Mouse (Mus musculus) hindbrain, embryonic 10.5 days (tissue): ENCODE measurements at regions not wholly inside any gene's neighbourhood (a gene's known extent, or its start where the extent isn't known, plus 50 kb on each side); places are given as distances from the start of the nearest gene placed in this dataset.
A peak's percentile ranks its signal among the peaks of the same experiment; 100 is the strongest.
"Not testable (repeated sequence)": the region's sequence is repeated elsewhere in the genome, so short reads cannot be mapped to it uniquely, and the experiment has no call there.

Experiments
- DNase-seq: peaks from one replicate; pipeline ENCODE4 v3.0.0-alpha.2; 2017; ENCODE audit warnings: low spot score
- H3K27ac ChIP-seq: fragments of 300-500 bp; sonication (generic); 2 replicates; pipeline ENCODE4 v1.5.1; 2016; ENCODE audit warnings: mild to moderate bottlenecking, moderate library complexity
- H3K27me3 ChIP-seq: fragments of 300-500 bp; sonication (generic); 2 replicates; pipeline ENCODE4 v1.6.1; 2016; ENCODE audit warnings: mild to moderate bottlenecking; ENCODE audit not compliant: poor library complexity, insufficient read depth, severe bottlenecking
- H3K36me3 ChIP-seq: fragments of 300-500 bp; sonication (generic); 2 replicates; pipeline ENCODE4 v1.6.1; 2016; ENCODE audit warnings: mild to moderate bottlenecking, moderate library complexity
- H3K4me1 ChIP-seq: fragments of 300-500 bp; sonication (generic); replicated peaks from 2 replicates; pipeline ENCODE4 v1.6.1; 2016; ENCODE audit warnings: mild to moderate bottlenecking
- H3K4me3 ChIP-seq: fragments of 300-500 bp; sonication (generic); 2 replicates; pipeline ENCODE4 v1.5.1; 2016; ENCODE audit warnings: mild to moderate bottlenecking, moderate library complexity
- H3K9me3 ChIP-seq: fragments of 300-500 bp; sonication (generic); 2 replicates; pipeline ENCODE4 v1.6.1; 2016; ENCODE audit warnings: mild to moderate bottlenecking, moderate library complexity
- WGBS: fragments of 180-500 bp; shearing (Covaris S2); methylation state at CpG from one replicate; pipeline ENCODE4 v1.1.7; 2016; 5-methylcytosine and 5-hydroxymethylcytosine counted together

GRCm38 (mm10) chr16:12726043-12726442 is 383.4 kb upstream of the Ercc4 start:
- DNase-seq, result no peak
- Histone ChIP-seq H3K27me3 (no peaks in the 10 kb centered on the region), H3K9me3 (no peaks in the 10 kb centered on the region), H3K27ac (no peak overlapping the region), H3K4me3 (no peak overlapping the region), H3K4me1 (no peaks in the 10 kb centered on the region), H3K36me3 (no peaks in the 10 kb centered on the region)

- WGBS, result 82% methylated on average over 2 of the region's 2 CpGs
- H3K27ac ChIP-seq, H3K9me3 ChIP-seq, H3K36me3 ChIP-seq, H3K4me3 ChIP-seq, H3K27me3 ChIP-seq, H3K4me1 ChIP-seq, DNase-seq: not testable (repeated sequence)
Observed at GRCm38 (mm10) chr16:12730167-12730730, 379.2 kb upstream of the Ercc4 start.

- Histone ChIP-seq H3K9me3 (no peaks in the 10 kb centered on the region), H3K4me1 (no peaks in the 10 kb centered on the region), H3K27ac (no peak overlapping the region), H3K36me3 (no peaks in the 10 kb centered on the region), H3K27me3 (no peaks in the 10 kb centered on the region), H3K4me3 (no peak overlapping the region)
- 97% methylated on average over 2 of the region's 2 CpGs for WGBS
- no peak for DNase-seq
Observed at GRCm38 (mm10) chr16:12731588-12731987, 377.9 kb upstream of the Ercc4 start.

DNA sequence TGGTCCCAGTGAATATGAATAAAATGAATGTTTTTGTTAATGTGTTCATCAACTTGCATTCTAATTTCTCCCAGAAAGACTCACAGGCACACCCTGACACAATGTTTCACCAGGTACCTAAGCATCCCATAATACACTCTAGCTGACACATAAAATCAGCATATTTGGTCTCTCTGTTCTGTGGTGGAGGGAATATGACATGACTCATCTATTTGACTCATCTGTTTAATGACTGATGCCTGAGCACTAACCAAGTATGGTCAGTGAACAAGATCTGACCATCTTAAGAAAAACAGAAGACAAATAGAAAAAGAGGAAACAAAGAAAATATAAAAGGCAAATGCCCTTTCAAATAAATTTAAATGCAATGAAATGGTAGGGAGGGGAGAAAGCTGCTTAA is 367.0 kb upstream of the Ercc4 start:
- DNase-seq, result no peak
- Histone ChIP-seq H3K4me1 (no peaks in the 10 kb centered on the region), H3K4me3 (no peak overlapping the region), H3K36me3 (no peaks in the 10 kb centered on the region), H3K27me3 (no peaks in the 10 kb centered on the region), H3K9me3 (no peaks in the 10 kb centered on the region), H3K27ac (no peak overlapping the region)

- no peak for DNase-seq
- 97% methylated on average over 3 of the region's 3 CpGs for WGBS
Observed at GRCm38 (mm10) chr16:12753181-12753580, 356.3 kb upstream of the Ercc4 start.

GRCm38 (mm10) chr16:12754361-12754760 is 355.1 kb upstream of the Ercc4 start:
- H3K4me3 ChIP-seq, result no peak overlapping the region
- no peaks in the 10 kb centered on the region for H3K4me1 ChIP-seq
- no peak overlapping the region for H3K27ac ChIP-seq
- no peaks in the 10 kb centered on the region for H3K27me3 ChIP-seq
- H3K36me3 ChIP-seq, result no peaks in the 10 kb centered on the region
- DNase-seq, result no peak
- no peaks in the 10 kb centered on the region for H3K9me3 ChIP-seq

More at GRCm38 (mm10) chr16:12753181-12753580, 356.3 kb upstream of the Ercc4 start:
- Histone ChIP-seq H3K4me3 (no peak overlapping the region), H3K9me3 (no peaks in the 10 kb centered on the region), H3K36me3 (no peaks in the 10 kb centered on the region), H3K4me1 (no peaks in the 10 kb centered on the region), H3K27me3 (no peaks in the 10 kb centered on the region), H3K27ac (no peak overlapping the region)

GRCm38 (mm10) chr16:12758594-12758993 is 350.9 kb upstream of the Ercc4 start:
- Histone ChIP-seq H3K9me3 (no peaks in the 10 kb centered on the region), H3K27me3 (no peaks in the 10 kb centered on the region), H3K27ac (no peak overlapping the region), H3K4me1 (no peaks in the 10 kb centered on the region), H3K36me3 (no peaks in the 10 kb centered on the region), H3K4me3 (no peak overlapping the region)
- DNase-seq, result peak; percentile 3
- 89% methylated on average over 4 of the region's 4 CpGs for WGBS

DNA sequence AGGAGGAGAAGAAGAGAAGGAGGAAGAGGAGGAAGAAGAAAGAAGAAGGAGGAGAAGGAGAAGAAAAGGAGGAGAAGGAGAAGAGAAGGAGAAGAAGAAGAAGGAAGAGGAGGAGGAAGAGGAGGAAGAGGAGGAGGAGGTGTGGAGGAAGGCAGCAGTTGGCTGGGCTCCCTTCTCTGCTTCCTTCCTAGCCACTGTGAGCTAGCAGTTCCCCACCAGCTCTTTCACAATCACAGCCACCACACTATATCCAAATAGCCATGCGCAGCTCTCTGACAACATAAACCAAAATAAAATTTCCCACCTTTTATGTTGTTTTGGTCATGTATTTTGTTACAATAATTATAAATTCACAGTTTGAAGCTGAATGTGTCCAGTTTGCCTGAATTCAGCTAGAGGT is 345.3 kb upstream of the Ercc4 start:
- H3K27ac ChIP-seq, result no peak overlapping the region
- WGBS, result 92% methylated on average over 1 of the region's 1 CpGs
- H3K27me3 ChIP-seq, result no peaks in the 10 kb centered on the region
- no peaks in the 10 kb centered on the region for H3K36me3 ChIP-seq
- H3K9me3 ChIP-seq, result no peaks in the 10 kb centered on the region
- no peak for DNase-seq
- H3K4me3 ChIP-seq, result no peak overlapping the region
- no peaks in the 10 kb centered on the region for H3K4me1 ChIP-seq

DNA sequence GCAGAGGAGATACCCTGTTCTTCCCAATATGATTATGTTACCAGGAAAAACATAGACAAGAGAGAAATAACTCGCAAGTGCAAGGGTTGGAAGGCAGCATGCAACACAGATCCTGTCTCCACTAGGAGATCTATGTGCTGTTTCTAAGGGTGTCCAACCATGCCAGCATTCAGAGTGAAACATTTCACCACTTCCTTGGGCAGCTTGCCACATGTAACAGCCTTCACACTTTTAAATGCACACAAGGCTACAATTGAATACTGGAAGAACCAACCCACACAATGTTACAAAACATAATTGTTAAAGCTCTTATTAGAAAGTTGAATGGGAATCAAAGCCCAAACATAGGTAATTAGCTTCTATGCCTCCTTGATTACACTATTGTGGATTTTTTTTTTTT is 344.9 kb upstream of the Ercc4 start:
- no peak for DNase-seq
- WGBS, result 78% methylated on average over 1 of the region's 1 CpGs
- no peak overlapping the region for H3K27ac ChIP-seq
- no peaks in the 10 kb centered on the region for H3K4me1 ChIP-seq
- no peak overlapping the region for H3K4me3 ChIP-seq
- no peaks in the 10 kb centered on the region for H3K27me3 ChIP-seq
- no peaks in the 10 kb centered on the region for H3K36me3 ChIP-seq
- H3K9me3 ChIP-seq, result no peaks in the 10 kb centered on the region

- Histone ChIP-seq H3K27me3 (no peaks in the 10 kb centered on the region), H3K4me3 (no peak overlapping the region), H3K9me3 (peaks cover 3% of the 10 kb centered on the region; the same call in 1 of the 2 replicates), H3K36me3 (no peaks in the 10 kb centered on the region), H3K27ac (no peak overlapping the region), H3K4me1 (no peaks in the 10 kb centered on the region)
- no peak for DNase-seq
- WGBS, result 93% methylated on average over 7 of the region's 7 CpGs
Observed at GRCm38 (mm10) chr16:12766846-12767245, 342.6 kb upstream of the Ercc4 start.

GRCm38 (mm10) chr16:12768161-12768895 is 341.2 kb upstream of the Ercc4 start:
- no peak for DNase-seq
- H3K9me3 ChIP-seq, result peaks cover 3% of the 10 kb centered on the region; the same call in 1 of the 2 replicates
- WGBS, result 82% methylated on average over 2 of the region's 2 CpGs
- no peaks in the 10 kb centered on the region for H3K4me1 ChIP-seq
- H3K36me3 ChIP-seq, result no peaks in the 10 kb centered on the region
- no peak overlapping the region for H3K4me3 ChIP-seq
- no peaks in the 10 kb centered on the region for H3K27me3 ChIP-seq
- no peak overlapping the region for H3K27ac ChIP-seq

GRCm38 (mm10) chr16:12770482-12770881 is 339.0 kb upstream of the Ercc4 start:
- Histone ChIP-seq H3K27me3 (no peaks in the 10 kb centered on the region), H3K36me3 (no peaks in the 10 kb centered on the region), H3K27ac (no peak overlapping the region), H3K9me3 (peaks cover 3% of the 10 kb centered on the region; the same call in 1 of the 2 replicates), H3K4me3 (no peak overlapping the region), H3K4me1 (no peaks in the 10 kb centered on the region)
- WGBS, result 89% methylated on average over 5 of the region's 5 CpGs
- no peak for DNase-seq

DNA sequence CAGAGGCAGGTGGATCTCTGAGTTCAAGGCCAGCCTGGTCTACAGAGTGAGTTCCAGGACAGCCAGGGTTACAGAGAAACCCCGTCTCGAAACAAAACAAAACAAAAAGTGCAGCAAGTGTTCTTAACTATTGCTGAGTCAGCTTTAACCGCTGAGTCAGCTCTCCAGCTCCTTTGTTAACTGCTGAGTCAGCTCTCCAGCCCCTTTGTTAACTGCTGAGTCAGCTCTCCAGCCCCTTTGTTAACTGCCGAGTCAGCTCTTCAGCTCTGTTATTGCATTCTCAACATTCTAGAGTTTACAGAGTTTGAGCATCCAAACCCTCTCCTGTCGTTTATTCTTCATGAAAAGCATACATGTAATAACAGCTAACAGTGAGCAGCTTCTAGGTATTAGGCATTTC is 336.9 kb upstream of the Ercc4 start:
- Histone ChIP-seq H3K9me3 (peaks cover 3% of the 10 kb centered on the region; the same call in 1 of the 2 replicates), H3K27me3 (no peaks in the 10 kb centered on the region), H3K4me1 (no peaks in the 10 kb centered on the region), H3K4me3 (no peak overlapping the region), H3K27ac (no peak overlapping the region), H3K36me3 (no peaks in the 10 kb centered on the region)
- DNase-seq, result no peak
- 85% methylated on average over 5 of the region's 5 CpGs for WGBS

DNA sequence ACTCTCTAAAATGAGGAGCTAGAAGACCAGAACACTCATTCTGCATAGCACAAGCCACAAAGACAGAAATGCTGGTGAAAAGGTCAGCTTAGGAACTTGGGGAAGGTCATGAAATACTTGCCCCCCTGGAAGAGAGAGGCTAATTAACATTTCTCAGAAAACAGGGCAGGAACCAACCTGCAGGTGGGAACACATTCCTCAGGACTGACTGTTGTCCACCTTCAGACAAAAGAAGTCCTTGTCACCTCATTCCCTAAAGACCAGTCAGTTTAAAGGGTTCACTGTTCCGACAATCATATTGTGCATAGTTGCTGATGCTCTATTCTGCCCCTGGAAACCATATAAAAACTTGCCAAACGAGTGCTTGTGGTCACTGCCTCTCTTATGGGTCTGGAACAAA is 333.6 kb upstream of the Ercc4 start:
- no peak overlapping the region for H3K27ac ChIP-seq
- no peaks in the 10 kb centered on the region for H3K27me3 ChIP-seq
- 64% methylated on average over 2 of the region's 2 CpGs for WGBS
- no peak overlapping the region for H3K4me3 ChIP-seq
- DNase-seq, result no peak
- H3K4me1 ChIP-seq, result no peaks in the 10 kb centered on the region
- no peaks in the 10 kb centered on the region for H3K9me3 ChIP-seq
- no peaks in the 10 kb centered on the region for H3K36me3 ChIP-seq
